Mouse (Mus musculus) spleen, adult 2 months (tissue): ENCODE results near the gene Tacc3.

ENCODE experiments used
- CTCF ChIP-seq: fragments of 200-500 bp; IDR thresholded peaks from 2 replicates; pipeline ENCODE4 v1.5.1; 2011; ENCODE audit warnings: mild to moderate bottlenecking, inconsistent platforms; ENCODE audit not compliant: insufficient read depth, insufficient read length, insufficient replicate concordance; ENCODE audit errors: extremely low read depth
- POLR2A ChIP-seq: fragments of 200-500 bp; IDR thresholded peaks from 2 replicates; pipeline ENCODE4 v1.6.1; 2011; ENCODE audit warnings: low read depth, low read length, inconsistent platforms

- TF ChIP-seq CTCF: no peak
- peak; percentile 97 for TF ChIP-seq POLR2A
These were observed 28.5 kb upstream of the Tacc3 start, which contains the start of the genes Fam53a and Gm9903 for GRCm38 (mm10) chr5:33629301-33629987.
